In the genomic region with DNA sequence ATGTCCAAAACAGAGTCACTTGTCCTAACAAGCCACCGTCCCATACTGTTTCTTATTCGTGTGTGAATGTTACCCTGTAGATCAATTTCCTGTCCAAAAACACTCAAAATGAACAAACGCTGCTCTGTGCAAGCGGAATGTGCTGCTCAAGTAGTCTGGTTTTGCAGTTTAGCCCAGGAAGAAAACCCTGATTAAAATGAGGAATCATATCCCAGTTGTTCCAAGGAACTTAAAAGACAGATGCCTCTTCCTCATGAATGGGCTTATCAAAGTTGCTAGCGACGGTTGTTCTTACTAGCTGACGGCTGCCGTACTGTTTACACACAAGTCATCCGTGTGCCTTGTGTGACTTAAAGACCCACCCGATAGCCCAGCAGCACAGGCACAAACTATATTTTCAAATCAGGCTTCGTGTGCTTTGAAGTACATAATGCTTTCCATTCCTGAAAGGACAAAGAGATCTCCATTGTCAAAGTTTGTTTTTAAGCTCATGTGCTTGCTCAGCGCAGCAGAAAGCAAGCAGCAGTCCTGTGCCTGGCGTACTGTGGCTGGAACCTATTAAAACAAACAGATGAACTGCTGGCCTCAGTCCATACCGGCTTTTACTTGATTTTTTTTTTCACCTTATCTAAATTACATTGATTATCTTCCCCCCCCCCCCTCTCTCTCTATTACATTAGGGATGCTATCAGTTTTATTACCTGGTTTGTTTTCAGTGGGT, we compare ENCODE assay signal across 9 mouse cellular contexts. TPM values are rescaled to one million over a fixed set of nuclear protein-coding genes. Genes with fewer than 3 reads are reported as not detected.
DNase-seq lines count a peak whose midpoint lies in the region; ATAC-seq and TF ChIP-seq lines count a peak whose summit lies in the region.
"Had no signal": no experiment of that assay in that cellular context is flagged by ENCODE, and none has a peak within 500 bp of the region (broad histone marks: within the 10 kb centered on the region; RNA-seq: fewer than 3 reads in every experiment).

TSS of gene Kcnk2 (minus strand) at position 51 of the 721 bp plus-strand sequence.

- TF ChIP-seq POLR2A in heart, adult 2 months (IDR thresholded peaks at IDR 0.05; ENCODE audit: insufficient read depth, low read depth, low read length): no peak

- H3K4me2 ChIP-seq in heart, embryonic 12.5 days: peak within 1 kb of the TSS; percentile 43
- no peak within 1 kb of the TSS for H3K4me2 ChIP-seq in midbrain, embryonic 13.5 days (replicated peaks)
- peak within 1 kb of the TSS; percentile 37 for H3K4me2 ChIP-seq in stomach, embryonic 16.5 days (ENCODE audit: low read depth, low read length)

- no peak for TF ChIP-seq CTCF in heart, adult 2 months (IDR thresholded peaks at IDR 0.05)

- intact Hi-C loops in heart, adult 2 months (cut with DNase I): no loop called here

- 33% methylated on average over 14 of the region's 14 CpGs for WGBS in heart, embryonic 12.5 days
- WGBS in heart, adult 2 months: 23% methylated on average over 14 of the region's 14 CpGs
- 48% methylated on average over 14 of the region's 14 CpGs for WGBS in midbrain, embryonic 13.5 days
- WGBS in midbrain, embryonic 10.5 days: 57% methylated on average over 14 of the region's 14 CpGs
- WGBS in stomach, embryonic 16.5 days: 18% methylated on average over 14 of the region's 14 CpGs

- H3K9ac ChIP-seq in heart, embryonic 12.5 days: no peak within 1 kb of the TSS
- no peak within 1 kb of the TSS for H3K9ac ChIP-seq in heart, adult 2 months (ENCODE audit: low read depth, low read length)
- no peak within 1 kb of the TSS for H3K9ac ChIP-seq in midbrain, embryonic 13.5 days (replicated peaks)
- no peak within 1 kb of the TSS for H3K9ac ChIP-seq in stomach, embryonic 16.5 days (ENCODE audit: low read length)
- H3K9ac ChIP-seq: liver, embryonic 14.5 days had no signal

- H3K27ac ChIP-seq in heart, embryonic 12.5 days (ENCODE audit: poor library complexity, severe bottlenecking): no peak within 1 kb of the TSS
- no peak within 1 kb of the TSS for H3K27ac ChIP-seq in heart, adult 2 months
- H3K27ac ChIP-seq in midbrain, embryonic 13.5 days: no peak within 1 kb of the TSS
- no peak within 1 kb of the TSS for H3K27ac ChIP-seq in midbrain, embryonic 10.5 days (replicated peaks)
- H3K27ac ChIP-seq in stomach, embryonic 16.5 days (ENCODE audit: low read length): no peak within 1 kb of the TSS
- H3K27ac ChIP-seq: liver, embryonic 14.5 days had no signal

- H3K36me3 ChIP-seq in heart, embryonic 12.5 days: no peaks in the 10 kb centered on the region
- H3K36me3 ChIP-seq in heart, adult 2 months (ENCODE audit: control insufficient read depth, insufficient read depth, low read length): no peaks in the 10 kb centered on the region
- no peaks in the 10 kb centered on the region for H3K36me3 ChIP-seq in midbrain, embryonic 13.5 days
- H3K36me3 ChIP-seq in midbrain, embryonic 10.5 days: no peaks in the 10 kb centered on the region
- H3K36me3 ChIP-seq in stomach, embryonic 16.5 days (ENCODE audit: control insufficient read depth, insufficient read depth, low read length): no peaks in the 10 kb centered on the region

- no peak for TF ChIP-seq EP300 in heart, adult 2 months (IDR thresholded peaks at IDR 0.05; ENCODE audit: insufficient read depth, low read depth, low read length)

- H3K4me3 ChIP-seq in heart, embryonic 12.5 days: 0 out of 2 replicates have a peak within 1 kb of the TSS, but pooled peaks have one; percentile 2
- H3K4me3 ChIP-seq in heart, adult 2 months: no peak within 1 kb of the TSS
- H3K4me3 ChIP-seq in midbrain, embryonic 13.5 days (replicated peaks): no peak within 1 kb of the TSS
- H3K4me3 ChIP-seq in midbrain, embryonic 10.5 days: no peak within 1 kb of the TSS
- H3K4me3 ChIP-seq in stomach, embryonic 16.5 days (replicated peaks; ENCODE audit: low read length): no peak within 1 kb of the TSS

- H3K79me2 ChIP-seq in heart, adult 2 months (replicated peaks; ENCODE audit: control insufficient read depth, insufficient read depth, low read length): no peaks in the 10 kb centered on the region

- H3K9me3 ChIP-seq in heart, embryonic 12.5 days (replicated peaks): no peaks in the 10 kb centered on the region
- H3K9me3 ChIP-seq in midbrain, embryonic 13.5 days: no peaks in the 10 kb centered on the region
- H3K9me3 ChIP-seq in midbrain, embryonic 10.5 days (replicated peaks): no peaks in the 10 kb centered on the region
- no peaks in the 10 kb centered on the region for H3K9me3 ChIP-seq in stomach, embryonic 16.5 days (replicated peaks; ENCODE audit: control insufficient read depth, low read length)

- no peak for ATAC-seq in heart, embryonic 12.5 days (ENCODE audit: insufficient number of reproducible peaks, low FRiP score)
- ATAC-seq in midbrain, embryonic 13.5 days: no peak
- ATAC-seq in stomach, embryonic 16.5 days (ENCODE audit: insufficient read depth, low FRiP score): no peak

- DNase-seq in heart, adult 2 months: no peak
- DNase-seq in midbrain, embryonic 10.5 days (ENCODE audit: low spot score): no peak
- no peak for DNase-seq in layer of hippocampus, postnatal 25 days (ENCODE audit: extremely low spot score in 1 of 2, low spot score in 1 of 2)
- no peak for DNase-seq in urinary bladder, postnatal 25 days (ENCODE audit: low spot score)
- no peak for DNase-seq in T-cell, adult 2 months (ENCODE audit: low spot score)

- H3K4me1 ChIP-seq in heart, embryonic 12.5 days (replicated peaks): no peaks in the 10 kb centered on the region
- peaks cover 1% of the 10 kb centered on the region; the same call in 1 of the 2 replicates for H3K4me1 ChIP-seq in heart, adult 2 months (ENCODE audit: control insufficient read depth, insufficient read depth, low read length)
- H3K4me1 ChIP-seq in midbrain, embryonic 13.5 days (replicated peaks): peaks cover 6% of the 10 kb centered on the region; the same call in 1 of the 2 replicates
- peaks cover 25% of the 10 kb centered on the region for H3K4me1 ChIP-seq in midbrain, embryonic 10.5 days
- H3K4me1 ChIP-seq in stomach, embryonic 16.5 days (ENCODE audit: control insufficient read depth, insufficient read depth, low read length): no peaks in the 10 kb centered on the region

- no peaks in the 10 kb centered on the region; the same call in 1 of the 2 replicates for H3K27me3 ChIP-seq in heart, embryonic 12.5 days (replicated peaks)
- H3K27me3 ChIP-seq in heart, adult 2 months (ENCODE audit: control insufficient read depth, insufficient read depth, low read length): no peaks in the 10 kb centered on the region
- no peaks in the 10 kb centered on the region for H3K27me3 ChIP-seq in midbrain, embryonic 13.5 days
- H3K27me3 ChIP-seq in midbrain, embryonic 10.5 days (ENCODE audit: low read depth, poor library complexity, severe bottlenecking): no peaks in the 10 kb centered on the region
- no peaks in the 10 kb centered on the region for H3K27me3 ChIP-seq in stomach, embryonic 16.5 days (ENCODE audit: control insufficient read depth, insufficient read depth, low read length)

RNA-seq across cellular contexts. Expression of gene Kcnk2, which starts in this region (rescaled TPM):
- polyA plus RNA-seq in heart, embryonic 12.5 days (2016; fragmentation: Nextera tagmentation; extraction: Ambion mirVana): 0.45 and 0.90 TPM in 2 replicates
- total RNA-seq in heart, adult 2 months (2021): 1 to 10 TPM; 1.9 to 2.0 TPM
- polyA plus RNA-seq in heart, adult 2 months (2012; rRNA removed): 1.5 and 1.8 TPM in 2 replicates
- 15.9 and 16.8 TPM in 2 replicates for polyA plus RNA-seq in midbrain, embryonic 13.5 days (2015; fragmentation: Nextera tagmentation; extraction: Ambion mirVana)
- 2.7 and 4.8 TPM in 2 replicates for polyA plus RNA-seq in midbrain, embryonic 10.5 days (2016; fragmentation: Nextera tagmentation; extraction: Ambion mirVana)
- 10 to 100 TPM; 39.0 to 43.4 TPM for total RNA-seq in layer of hippocampus, postnatal 25 days (2021)
- polyA plus RNA-seq in stomach, embryonic 16.5 days (2015; fragmentation: Nextera tagmentation; extraction: Ambion mirVana): 1.8 and 2.9 TPM in 2 replicates

Comparison
In these comparisons a context has a peak if more than half of its experiments do, and no peak if none do; other contexts are left out.
1. RNA of gene Kcnk2 (total RNA-seq): 39.0 to 43.4 TPM in layer of hippocampus, postnatal 25 days; 1.9 to 2.0 TPM in heart, adult 2 months; every median in the first group is over 10 times any median in the second.